Mouse (Mus musculus) CD4-positive, CD25-positive, alpha-beta regulatory T cell, adult 2 months (primary cell): ENCODE data around the gene Gm364.
A peak's percentile ranks its signal among the peaks of the same experiment; 100 is the strongest.

ENCODE experiments used
- DNase-seq: peaks from one replicate; pipeline ENCODE4 v3.0.0-alpha.2; 2012; ENCODE audit warnings: low read depth, low spot score

Gm364 gene

DNA sequence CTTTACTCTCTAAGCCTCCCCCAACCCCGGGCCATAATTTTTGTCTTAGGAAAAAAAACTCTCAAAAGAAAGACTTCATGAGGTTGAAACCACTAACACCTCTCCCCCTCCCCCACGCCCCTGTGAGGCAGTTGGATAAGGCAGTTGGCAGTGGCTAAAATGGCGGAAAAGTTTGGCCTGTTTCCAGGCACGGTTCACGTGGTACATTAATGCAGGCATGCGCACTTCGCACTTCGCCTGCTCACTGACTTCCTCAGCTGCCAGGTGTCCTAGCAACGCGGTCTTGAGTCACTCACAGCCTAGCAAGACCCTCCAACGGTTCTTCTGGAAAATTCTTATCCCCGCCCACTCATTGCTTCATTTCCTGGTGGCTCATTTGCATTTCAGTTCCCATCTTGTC, at the start of gene Gm364:
Gene Gm364 (plus strand): TSS at position 386 of the 400 bp plus-strand sequence.
- no peak for DNase-seq

- DNase-seq = no peak
Observed at GRCm38 (mm10) chrX:57359316-57359715, 49.6 kb upstream of the Gm364 start.

- no peak for DNase-seq
Observed at GRCm38 (mm10) chrX:57364891-57365569, 43.9 kb upstream of the Gm364 start.

DNA sequence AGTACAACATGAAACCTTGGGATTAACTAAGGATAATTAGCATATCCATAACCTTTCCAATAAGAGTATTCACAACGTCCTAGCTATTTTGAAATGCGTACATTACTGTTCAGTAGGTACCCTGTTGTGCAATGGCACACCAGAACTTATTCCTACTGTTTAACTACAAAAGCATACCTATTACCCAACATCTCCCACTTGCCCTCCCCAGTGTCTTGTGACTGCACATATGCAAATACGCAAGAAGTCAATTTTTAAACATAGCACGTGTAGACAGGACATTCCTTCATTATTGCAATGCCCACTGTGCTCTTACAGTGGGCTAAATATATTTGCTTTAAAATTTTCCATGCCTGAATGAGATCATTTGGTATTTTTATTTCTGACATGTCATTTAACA, 36.0 kb upstream of the Gm364 start:
- no peak for DNase-seq

- DNase-seq = no peak
Observed at GRCm38 (mm10) chrX:57373543-57373942, 35.4 kb upstream of the Gm364 start.

DNA sequence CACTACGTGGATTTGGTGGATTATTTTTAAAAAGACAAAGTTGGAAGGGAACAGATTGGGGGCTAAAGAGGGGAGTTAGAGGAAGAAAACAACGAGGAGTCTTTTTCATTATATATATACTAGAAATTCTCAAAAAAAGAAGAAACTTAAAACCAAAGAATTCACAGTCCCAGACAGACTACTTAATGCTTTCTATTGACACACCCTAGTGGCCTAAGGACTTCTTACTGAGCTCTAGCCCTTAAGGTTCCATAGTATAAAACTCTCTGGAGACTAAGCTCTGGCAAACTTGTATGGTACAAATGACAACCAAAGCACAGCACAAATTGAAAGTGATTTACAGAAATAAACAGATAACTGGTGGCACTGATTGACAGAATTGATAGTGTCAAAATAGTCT, 34.9 kb upstream of the Gm364 start:
- DNase-seq = no peak

- no peak for DNase-seq
Observed at GRCm38 (mm10) chrX:57377096-57377495, 31.9 kb upstream of the Gm364 start.

DNA sequence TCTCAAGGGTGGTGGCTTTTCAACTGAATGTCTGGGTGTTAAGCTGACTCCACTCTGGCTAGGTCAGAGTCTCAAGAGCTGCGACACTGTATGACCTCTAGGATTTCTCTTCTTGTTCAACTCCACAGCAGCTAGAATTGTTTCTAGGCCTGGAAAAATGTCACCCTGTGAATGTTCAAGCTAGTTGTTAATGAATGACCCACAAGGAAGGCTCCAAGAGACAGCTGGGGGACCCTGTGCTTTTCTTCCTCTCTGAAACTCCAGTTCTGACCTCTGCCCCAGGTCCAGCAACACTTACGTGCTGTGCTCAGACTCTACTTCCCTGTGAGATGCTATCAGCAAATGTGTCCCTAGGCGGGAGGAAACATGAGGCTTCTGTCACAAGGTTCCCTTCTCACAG, 30.4 kb upstream of the Gm364 start:
- no peak for DNase-seq

- no peak for DNase-seq
Observed at GRCm38 (mm10) chrX:57380915-57381314, 28.0 kb upstream of the Gm364 start.

DNA sequence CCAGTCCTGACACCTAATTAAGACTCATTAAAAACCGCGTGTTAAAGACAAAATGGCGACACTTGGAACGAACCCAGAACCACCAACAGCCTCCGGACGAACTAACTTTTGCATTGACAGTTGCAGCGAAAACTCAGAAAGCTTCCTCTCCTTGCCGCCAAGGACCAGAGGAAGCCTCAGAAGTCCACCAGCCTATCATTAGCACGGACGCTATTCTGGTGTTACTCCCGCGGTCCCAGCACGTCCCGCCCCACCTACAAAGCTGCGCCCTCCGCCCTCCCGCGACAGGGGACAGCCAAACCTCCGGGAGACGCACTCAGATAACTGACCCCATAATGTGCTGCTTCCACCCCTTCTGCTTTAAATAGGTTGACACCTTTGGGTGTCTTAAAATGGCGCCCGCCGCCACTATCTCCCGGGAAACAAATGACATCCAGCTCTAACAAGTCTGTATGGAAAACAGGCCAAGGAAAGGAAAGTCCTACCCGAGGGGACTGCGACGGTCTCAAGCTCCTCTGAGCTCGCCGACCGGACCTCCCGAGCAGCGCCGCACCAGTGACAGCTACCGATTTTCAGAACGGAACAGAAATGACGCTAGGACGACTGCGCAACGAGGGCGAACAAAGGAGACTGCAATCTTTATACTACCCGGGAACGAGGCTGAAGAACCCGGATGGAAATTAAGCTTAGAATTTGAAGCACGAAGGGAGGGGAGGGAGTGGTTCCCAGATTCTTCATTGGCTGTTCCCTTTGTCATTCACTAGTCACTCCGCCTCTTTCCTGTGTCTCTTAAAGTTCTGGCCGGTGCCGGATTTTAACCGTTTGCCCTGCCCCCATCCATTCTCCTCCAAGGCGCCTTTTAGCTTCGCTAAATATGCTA, 16.3 kb upstream of the Gm364 start, which contains the start of gene Rbmx:
Gene Rbmx (minus strand): TSS at position 670 of the 880 bp plus-strand sequence.
- peak; percentile 91 for DNase-seq

DNA sequence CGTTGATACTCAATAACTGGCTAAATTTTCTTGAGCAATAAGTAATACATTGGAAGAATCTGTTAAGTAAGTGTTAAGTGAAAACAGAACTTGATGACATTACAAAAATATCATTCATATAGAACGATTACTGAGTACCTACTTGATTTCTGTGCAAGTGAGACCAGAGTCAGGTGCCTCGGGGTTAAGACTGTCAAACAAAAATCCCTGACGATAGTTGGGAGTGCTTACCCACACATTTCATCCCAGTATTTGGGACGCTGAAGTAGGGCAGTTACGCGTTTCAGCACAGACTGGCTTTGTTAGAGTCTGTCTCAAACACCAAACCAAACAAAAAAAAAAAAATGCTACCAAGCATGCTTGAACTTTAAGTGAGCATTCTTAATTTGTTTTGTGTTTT, 15.5 kb upstream of the Gm364 start:
- peak; percentile 5 for DNase-seq

GRCm38 (mm10) chrX:57401388-57401787, 7.6 kb upstream of the Gm364 start:
- no peak for DNase-seq

GRCm38 (mm10) chrX:57403651-57404050, 5.3 kb upstream of the Gm364 start:
- DNase-seq = peak; percentile 59

DNA sequence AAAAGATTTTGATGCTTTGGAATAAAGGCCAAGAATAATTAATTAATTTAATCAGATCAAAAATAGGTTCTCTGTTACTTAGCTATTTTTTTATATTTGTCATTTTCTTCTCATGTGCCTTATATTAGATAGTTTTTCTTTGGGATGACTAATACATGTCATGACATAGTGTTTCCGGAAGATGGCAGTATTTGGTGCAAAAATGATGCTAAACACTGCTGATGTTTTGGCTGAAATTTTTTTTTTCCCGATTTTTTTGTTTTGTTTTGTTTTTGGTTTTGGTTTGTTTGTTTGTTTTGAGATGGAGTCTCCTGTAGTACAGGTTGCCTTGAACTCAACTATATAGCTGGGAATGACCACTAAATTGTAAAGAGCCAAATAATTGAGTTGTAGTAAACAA, 22.7 kb downstream of the Gm364 start:
- peak; percentile 15 for DNase-seq

- no peak for DNase-seq
Observed at GRCm38 (mm10) chrX:57433897-57434296, 24.9 kb downstream of the Gm364 start.

DNA sequence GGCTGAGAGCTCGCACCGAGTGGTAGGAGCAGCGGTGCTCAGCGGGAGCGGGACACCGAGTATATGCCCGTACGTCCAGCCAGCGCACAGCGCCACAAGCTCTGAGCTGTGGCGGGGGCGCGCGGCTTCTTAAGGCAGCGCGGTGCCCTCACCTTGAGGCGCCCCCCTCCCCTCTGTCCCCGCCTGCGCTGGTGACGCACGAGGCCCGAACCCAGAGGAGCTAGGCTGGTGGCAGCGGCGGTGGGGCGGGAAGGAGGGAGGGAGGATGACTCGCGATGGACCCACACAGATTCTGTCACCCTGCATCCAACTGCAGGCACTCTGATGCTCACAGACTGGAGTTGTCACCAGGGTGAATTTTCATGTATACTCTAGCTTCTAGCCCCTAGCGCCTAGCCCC, 94.7 kb downstream of the Gm364 start, which contains the start of gene Gpr101:
Gene Gpr101 (minus strand): TSS at position 124 of the 400 bp plus-strand sequence.
- DNase-seq = no peak

GRCm38 (mm10) chrX:57506247-57506646, 97.3 kb downstream of the Gm364 start:
- DNase-seq = no peak

DNA sequence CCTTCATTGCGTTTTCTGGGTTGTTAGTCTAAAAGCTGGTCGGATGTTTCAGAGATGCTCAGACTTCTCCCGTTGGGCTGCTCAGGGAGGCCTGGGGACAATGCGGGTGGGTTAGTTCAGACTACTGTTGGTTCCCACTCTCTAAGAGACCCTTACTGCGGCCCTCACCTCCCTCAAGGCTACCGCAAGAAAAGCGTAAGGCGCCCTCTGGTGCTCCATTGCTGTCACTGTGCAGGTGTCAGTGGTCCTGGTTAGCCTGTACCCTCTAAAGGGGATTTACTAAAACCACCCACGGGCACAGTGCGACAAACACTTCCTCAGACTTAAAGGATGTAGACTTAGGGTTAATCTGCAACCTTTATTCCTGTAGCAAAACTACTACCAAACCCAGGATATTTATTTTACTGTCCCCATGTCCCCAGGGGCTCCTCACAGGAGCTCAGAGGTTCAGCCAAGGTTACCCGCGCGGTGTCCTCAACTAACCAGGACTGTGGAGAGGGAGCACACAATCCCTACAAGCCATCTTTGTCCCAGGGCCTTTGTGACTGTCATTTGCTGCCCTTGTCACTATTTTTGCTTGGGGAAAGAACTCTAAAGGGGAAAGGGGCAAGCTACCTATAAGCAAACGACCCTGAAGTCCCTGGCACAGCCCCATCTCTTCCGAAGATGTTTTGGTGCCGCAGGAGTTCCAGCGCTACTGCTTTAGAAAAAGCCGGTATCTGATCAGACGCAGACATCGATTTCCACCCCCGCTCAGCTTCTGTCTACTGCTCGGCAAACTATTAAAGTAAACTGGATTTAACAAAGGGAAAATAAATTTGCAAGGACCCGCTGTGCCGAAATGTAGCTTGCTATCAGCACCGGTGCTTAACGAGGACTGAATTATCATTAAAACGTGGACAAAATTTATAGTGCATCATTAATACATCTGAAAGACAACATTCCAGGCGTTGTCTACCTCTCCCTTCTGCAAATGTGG, 112.5 kb downstream of the Gm364 start:
- DNase-seq = peak; percentile 0
